Mouse (Mus musculus) frontal cortex, postnatal 36 days (tissue): ENCODE results near the gene Ptprcap.
A peak's percentile ranks its signal among the peaks of the same experiment; 100 is the strongest.

ENCODE experiments used
- DNase-seq, 2 experiments: peaks; one replicate each; pipeline ENCODE4 v3.0.0; 2022; ENCODE audit warnings: low spot score in 2 of 2

Gene Ptprcap

DNA sequence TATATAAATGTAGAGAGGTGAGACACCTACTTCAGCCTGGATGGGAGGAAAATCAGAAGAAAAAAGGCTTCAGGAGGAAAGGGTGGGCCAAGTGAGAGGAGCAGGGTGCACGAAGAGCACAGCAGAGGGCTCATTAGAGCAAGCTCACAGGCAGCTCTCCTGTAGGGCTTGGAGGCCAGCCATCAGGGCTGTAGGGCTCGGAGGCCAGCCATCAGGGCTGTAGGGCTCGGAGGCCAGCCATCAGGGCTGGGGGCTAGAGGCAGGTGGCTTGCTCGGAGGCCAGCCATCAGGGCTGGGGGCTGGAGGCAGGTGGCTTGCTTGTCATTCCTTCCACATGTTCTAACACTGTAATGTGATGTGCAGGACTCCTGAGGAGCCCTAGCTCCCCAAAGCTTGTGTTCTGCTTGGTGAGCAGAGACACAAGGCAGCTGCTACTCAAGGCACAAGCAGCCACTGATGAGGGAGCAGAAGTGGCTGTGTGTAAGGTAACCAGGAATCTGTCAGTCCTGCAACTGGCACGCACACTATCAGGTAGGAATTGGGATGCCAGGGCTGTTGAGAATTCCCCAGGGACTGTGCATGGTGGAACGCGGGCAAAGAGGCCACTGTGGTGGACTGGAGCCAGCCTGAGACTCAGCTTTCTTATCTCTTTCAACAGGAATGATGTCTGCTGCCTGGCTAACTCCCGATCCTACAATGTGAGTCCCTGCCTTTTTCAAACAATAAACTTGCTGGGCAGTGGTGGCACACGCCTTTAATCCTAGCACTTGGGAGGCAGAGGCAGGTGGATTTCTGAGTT lies 13.5 kb downstream of the Ptprcap start:
- no peak for DNase-seq

- DNase-seq: peak; percentile 99 to 100
Measured at GRCm38 (mm10) chr19:4169378-4169784, 16.0 kb downstream of the Ptprcap start.

DNA sequence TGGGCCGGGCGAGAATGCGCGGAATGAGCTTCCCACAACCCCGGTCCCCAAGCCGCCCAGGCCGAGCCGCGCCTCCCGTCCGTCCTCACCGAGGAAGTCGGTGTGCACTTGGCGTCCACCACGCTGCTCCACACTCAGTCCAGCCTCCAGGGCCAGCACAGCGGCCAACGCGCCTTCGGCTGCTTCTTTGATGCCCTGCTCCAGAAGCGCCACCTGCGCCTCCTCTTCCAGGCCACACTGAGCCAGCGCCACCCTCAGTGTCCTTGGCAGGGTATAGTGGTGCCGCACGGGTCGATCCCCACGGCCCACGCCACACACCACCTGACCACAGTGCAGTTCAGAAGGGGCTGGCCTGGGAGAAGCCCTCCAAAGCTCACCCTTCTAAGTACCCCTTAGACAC lies 16.4 kb downstream of the Ptprcap start:
- no peak for DNase-seq

GRCm38 (mm10) chr19:4170723-4171392 lies 17.5 kb downstream of the Ptprcap start:
- no peak for DNase-seq

DNA sequence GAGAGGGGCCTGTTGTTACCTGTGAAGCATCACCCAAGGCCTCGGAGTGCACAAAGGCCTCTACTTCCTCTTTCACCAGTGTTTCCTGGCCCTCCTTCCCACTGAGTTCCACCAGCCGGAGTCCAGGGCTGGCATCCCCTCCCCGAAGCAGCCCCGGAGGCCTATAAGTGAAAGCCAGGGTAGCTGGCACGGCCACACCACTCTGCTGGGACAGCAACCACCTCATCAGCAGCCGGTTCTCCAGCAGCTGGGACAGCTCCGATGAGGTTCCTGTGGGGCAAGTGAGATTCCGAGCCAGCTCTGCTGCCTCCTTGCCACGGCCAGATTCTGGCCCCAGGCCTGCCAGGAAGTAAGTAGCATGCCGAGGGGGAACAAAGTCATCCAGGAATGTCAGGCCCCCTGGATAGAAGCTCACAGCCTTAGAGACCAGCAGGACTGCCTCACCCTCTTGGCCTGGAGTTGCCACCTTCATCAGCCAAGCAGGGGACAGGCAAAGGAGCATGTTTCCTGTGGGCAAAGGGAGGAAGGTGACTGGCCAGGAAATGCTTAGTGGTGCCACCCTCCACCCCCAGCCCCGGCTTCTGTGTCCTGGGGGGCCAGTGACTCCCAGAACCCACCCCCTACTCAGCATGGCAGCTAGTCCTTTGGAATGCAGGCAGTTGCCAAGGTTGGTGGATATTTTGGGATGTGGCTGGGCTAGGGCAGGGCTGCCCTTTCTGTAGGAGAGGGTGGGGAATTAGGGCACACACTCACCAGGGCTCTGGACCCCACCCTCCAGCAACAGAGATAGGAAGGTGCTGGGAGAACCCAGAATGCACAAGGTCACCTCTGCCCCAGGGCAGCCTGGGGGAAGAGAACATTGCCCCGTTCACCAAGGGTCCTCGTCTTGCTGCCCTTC lies 18.2 kb downstream of the Ptprcap start:
- DNase-seq: no peak

DNA sequence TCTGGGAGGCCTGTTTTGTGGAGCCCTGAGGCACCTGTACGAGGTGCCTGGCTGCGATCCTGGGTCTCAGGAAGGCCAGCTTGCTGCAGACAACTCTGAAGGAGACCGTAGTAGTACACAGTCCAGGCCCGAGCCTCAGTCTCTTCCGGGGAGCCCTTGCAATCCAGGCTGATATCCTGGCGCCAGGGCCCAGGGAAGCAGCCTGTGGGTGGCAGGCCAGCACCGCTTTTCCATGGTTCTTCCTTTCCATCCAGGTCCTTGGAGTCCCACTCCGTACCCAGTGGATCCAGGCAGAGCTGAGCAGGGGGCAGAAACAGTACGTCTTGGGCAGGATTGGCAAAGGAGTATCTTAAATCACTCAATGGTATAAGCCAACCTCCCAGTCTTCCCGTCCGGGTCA lies 19.5 kb downstream of the Ptprcap start:
- no peak for DNase-seq

GRCm38 (mm10) chr19:4175368-4175947 lies 22.1 kb downstream of the Ptprcap start, which contains the start of gene Carns1:
Gene Carns1 (minus strand): TSS chr19:4175479.
- DNase-seq: peak in 1 of 2 experiments; percentile 27

GRCm38 (mm10) chr19:4180411-4180810 lies 27.0 kb downstream of the Ptprcap start:
- DNase-seq: no peak

DNA sequence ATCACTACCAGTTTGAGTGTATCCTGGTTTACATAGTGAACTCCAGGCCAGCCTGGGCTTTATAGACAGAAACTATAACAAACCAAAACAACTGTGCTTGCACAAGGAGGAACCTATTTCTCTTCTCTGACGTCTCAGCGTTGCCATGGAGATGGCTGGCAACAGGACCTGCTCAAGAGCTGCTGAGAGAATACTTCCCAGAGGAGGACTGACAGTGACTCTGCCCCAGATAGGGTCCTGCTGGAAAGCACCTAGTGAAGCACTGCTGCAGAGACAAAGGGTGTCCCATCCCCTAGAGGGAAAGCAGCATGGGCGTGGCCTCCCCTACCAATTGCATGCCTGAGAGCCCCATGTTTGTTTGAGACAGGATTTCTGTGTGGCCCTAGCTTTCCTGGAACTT lies 28.5 kb downstream of the Ptprcap start:
- DNase-seq: peak; percentile 62 to 84

DNA sequence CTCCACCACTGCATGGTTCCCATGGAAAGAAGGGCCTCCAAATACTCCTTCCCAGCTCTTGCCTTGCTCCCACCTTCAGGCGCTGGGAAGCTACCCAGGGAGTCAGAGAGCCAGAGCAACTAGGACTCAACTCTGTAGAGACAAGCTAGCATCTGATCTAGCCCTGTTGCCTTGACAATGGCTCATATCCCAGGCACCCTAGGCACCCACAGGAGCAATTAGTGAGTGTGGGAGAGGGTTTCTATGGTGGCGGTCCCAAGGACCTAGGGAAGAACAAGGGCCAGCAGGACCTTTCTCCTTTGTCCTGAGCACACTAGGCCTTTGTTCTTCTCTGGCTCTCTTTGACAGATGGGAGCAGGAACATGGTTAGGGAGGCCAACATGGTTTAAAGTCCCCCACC lies 30.3 kb downstream of the Ptprcap start:
- no peak for DNase-seq

DNA sequence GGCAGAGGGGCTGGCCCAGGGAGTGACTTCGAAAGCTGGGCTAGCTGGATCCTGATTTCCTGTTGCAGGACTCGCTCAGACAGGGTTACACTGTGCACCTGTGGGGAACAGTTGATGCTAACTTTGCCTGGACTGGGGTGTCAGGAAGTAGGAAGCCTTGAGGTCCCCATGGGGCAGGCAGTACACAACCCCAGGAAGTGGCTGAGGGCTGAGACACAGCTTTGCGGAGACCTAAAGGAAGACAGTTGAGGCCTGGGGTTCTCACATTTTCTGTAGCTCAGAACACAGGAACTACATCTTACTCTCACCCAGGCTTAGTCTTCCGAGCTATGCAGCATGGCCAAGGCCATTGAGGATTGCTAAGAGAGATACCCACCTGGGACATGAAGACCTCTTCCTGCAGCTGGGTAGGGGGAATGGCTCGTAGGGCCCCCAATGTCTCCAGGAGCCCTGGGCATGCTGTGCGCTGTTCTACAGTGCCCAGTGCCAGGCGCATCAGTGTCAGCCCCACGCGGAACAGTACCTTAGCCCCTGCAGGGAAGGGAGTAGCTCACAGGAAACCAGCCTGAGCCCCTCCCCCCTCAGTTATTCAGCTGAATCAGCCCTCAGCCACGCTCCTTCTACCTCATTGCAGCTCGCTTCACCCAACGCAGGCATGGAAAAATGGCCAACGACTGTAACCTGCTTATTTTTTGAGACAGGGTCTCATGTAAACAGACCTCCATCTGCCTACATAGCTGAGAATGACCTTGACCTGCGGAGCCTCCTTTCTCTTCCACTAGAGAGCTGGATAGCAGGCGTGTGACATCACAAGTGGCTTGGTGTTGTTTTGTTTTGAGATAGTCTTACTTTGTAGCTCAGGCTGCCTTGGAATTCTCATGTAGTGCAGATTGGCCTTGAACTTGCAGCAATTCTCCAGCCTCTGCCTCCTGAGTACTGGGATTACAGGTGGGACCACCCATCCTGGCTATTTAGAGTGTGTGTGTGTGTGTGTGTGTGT lies 31.9 kb downstream of the Ptprcap start:
- DNase-seq: no peak

- DNase-seq: no peak
Measured at GRCm38 (mm10) chr19:4187303-4187702, 33.9 kb downstream of the Ptprcap start.

GRCm38 (mm10) chr19:4189051-4189620 lies 35.7 kb downstream of the Ptprcap start:
- DNase-seq: no peak

- no peak for DNase-seq
Measured at GRCm38 (mm10) chr19:4190831-4191334, 37.5 kb downstream of the Ptprcap start, which contains the start of gene Tbc1d10c. Gene Tbc1d10c (minus strand): TSS chr19:4191284.

DNA sequence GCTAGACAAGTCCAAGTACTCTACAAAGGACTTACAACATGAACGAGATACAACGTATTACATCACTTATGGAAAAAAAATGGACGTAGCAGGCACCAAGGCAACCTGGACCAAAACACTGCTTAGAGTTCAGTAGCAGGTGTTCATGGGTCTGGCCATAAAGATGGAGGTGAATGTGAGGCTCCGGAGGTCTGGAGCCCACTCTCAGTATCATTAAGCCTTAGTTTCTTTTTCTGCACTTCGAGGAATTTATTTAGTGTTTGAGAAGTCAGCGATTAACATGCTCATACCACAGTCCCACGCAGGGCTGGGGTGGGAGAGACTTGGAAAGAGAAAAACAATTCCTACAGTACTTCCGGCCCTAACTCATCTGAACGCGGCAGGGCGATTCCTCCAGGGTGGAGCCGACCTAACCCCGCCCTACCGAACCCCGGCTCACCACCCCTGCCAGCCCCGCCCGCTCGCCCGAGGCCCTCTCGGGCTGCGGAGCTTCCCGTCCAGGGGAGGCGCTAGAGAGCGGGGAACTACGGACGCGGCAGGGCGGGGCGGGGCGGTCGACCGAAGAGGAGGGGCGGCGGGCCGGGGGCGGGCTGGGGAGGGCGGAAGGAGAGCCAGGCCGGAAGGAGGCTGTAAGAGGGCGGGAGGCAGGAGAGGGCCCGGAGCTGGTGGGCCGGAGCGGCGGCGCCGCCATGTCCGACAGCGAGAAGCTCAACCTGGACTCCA lies 38.3 kb downstream of the Ptprcap start, which contains the start of gene Ppp1ca:
Gene Ppp1ca, plus strand, starts transcription at position 538 of the 723 bp plus-strand sequence.
- peak; percentile 86 to 89 for DNase-seq

DNA sequence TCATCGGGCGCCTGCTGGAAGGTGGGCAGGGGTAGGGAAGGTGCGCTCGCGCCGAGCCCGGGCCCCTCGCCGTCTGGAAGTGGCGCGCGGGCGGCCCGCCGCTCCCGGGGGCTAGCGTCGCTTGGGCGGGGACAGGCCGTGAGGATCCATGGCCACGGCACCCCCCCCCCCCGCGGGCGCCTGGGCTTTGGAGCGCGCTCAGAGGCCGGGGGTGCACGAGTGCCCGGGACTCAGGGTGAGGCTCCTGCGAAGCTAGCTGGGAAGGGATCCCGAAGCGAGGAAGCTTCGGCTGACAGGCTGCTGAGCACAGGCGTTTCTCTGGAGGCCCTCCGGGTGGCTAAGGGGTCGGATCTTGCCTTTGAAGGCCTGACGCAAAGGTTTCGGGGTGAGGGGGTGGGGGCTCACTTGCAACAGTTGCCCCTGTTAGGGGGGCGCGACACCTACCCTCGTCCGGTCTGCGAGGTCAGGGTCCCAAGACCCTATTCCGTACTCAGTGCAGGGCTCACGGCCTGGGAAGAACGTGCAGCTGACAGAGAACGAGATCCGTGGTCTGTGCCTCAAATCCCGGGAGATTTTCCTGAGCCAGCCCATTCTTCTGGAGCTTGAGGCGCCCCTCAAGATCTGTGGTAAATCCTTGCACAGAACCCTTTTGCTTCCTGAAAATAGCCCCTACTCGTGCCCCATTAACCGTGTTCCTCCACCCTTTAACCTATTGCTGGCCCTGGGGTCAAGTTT lies 39.0 kb downstream of the Ptprcap start:
- no peak for DNase-seq

DNA sequence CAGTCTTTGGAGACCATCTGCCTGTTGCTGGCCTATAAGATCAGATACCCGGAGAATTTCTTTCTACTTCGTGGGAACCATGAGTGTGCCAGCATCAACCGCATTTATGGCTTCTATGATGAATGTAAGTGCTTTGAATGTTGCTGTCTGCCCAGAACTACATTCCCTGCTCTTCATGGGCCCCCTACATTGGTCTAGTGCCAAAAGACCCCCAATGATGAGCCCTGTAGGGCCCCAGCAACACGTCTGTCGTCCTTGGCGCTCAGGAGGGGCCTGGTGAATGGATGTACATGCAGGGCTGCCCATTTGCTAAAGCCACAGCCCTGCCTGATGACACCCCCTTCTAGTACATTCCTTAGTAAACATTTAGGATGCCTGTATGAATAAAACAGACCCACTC lies 39.7 kb downstream of the Ptprcap start:
- DNase-seq: no peak

DNA sequence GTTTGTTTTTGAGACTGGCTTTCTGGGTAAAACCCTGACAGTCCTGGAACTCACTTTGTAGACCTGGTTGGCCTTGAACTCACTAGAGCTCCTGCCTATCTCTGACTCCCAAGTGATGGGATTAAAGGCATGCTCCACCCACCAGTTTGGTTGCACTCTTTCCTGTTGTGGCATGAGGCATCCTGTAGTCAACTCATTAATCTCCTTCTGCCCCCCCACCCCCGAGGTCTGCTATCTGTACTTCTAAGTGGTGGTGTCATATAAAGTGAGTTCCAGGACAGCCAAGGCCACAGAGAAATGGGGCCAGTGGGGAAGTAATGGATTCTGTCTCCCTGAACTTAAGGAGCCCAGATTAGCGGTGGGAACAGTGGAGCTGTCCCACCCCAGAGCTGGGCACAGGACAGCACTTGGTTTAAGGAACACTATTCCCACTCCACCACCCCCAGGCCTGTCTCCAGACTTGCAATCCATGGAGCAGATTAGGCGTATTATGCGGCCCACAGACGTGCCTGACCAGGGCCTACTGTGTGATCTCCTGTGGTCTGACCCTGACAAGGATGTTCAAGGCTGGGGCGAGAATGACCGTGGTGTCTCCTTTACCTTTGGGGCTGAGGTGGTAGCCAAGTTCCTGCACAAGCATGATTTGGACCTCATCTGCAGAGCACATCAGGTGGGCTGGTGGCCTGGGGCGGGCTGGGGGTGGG lies 40.8 kb downstream of the Ptprcap start:
- no peak for DNase-seq
